Mouse (Mus musculus) thymus, adult 18-20 months (tissue): Measurements from ENCODE around the gene Dnajb1.

Experiments
- DNase-seq, 2 experiments: peaks; one replicate each; pipeline ENCODE4 v3.0.0; 2022; ENCODE audit warnings: mixed read lengths in 2 of 2

Dnajb1 gene

GRCm38 (mm10) chr8:83656484-83657246 is 48.7 kb downstream of the Dnajb1 start:
- DNase-seq, result no peak

DNA sequence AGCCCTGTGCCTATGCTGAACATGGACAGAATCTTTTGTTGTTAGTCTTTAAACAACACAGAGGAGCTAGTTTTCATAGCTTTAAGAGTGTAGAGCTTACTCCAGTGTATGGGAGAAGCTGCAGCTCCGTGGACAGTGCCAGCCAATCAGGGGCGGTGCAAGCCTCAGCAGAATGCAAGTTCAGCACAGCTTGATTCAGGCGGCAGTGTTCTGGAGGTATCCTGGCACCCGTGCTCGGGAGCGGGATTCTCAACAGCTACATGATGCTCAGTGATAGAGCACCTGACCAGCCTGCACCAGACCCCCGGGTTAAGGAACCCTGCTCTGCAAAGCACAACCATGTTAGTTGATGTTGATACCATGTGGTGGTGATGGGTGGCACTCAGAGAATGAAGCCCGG is 52.6 kb downstream of the Dnajb1 start:
- DNase-seq, result no peak

DNA sequence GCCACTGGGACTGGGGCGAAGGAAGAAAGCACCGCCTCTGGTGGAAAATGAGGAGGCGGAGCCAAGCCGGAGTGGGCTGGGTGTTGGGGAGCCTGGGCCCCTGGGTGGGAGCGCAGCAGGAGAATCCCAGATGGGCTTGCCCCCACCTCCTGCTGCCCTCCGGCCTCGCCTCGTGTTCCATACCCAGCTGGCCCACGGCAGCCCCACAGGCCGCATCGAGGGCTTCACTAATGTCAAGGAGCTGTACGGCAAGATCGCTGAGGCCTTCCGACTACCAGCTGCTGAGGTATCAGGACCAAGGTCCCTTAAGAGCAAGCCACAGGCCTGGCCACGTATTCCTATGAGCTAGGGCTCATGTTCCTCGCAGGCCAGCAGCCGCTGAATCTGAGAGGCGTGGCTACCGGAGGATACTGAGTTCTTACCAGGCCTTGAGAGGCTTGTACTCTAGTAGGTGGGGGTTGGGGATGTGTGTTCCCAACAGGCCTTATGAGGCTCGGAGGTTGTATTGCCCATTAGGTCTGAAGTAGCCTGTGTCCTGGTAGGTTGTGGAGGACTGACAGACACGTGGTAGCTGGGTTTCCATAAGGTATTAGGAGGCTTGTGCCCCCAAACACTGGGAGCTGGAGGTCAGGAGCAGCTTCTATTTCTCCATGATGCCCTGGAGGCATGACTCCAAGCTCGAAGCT is 53.1 kb downstream of the Dnajb1 start:
- peak in 1 of 2 experiments; percentile 5 for DNase-seq
